Mouse (Mus musculus): ENCODE measurements around the gene Atg4c.

GRCm38 (mm10) chr4:99273466-99273865, 79.7 kb downstream of the Atg4c start:
- TF ChIP-seq CTCF (IDR thresholded peaks at IDR 0.05; ENCODE audit: low read depth, low read length) (no peak), GATA2 (IDR thresholded peaks at IDR 0.05; ENCODE audit: borderline replicate concordance, low read depth, low read length) (no peak), TAL1 (conservative IDR thresholded peaks at IDR 0.05; ENCODE audit: low read depth, low read length) (no peak), GATA1 (IDR thresholded peaks at IDR 0.05; ENCODE audit: borderline replicate concordance, low read length) (no peak), POLR2AphosphoS5 (IDR thresholded peaks at IDR 0.05; ENCODE audit: insufficient replicate concordance, low read depth, low read length) (no peak)
